Mouse (Mus musculus): Measurements from ENCODE around the gene Krt77. TPM values are rescaled to one million over a fixed set of nuclear protein-coding genes. Genes with fewer than 3 reads are reported as not detected.

Gene Krt77
- polyA plus RNA-seq, 1 experiment: 2.7 TPM

DNA sequence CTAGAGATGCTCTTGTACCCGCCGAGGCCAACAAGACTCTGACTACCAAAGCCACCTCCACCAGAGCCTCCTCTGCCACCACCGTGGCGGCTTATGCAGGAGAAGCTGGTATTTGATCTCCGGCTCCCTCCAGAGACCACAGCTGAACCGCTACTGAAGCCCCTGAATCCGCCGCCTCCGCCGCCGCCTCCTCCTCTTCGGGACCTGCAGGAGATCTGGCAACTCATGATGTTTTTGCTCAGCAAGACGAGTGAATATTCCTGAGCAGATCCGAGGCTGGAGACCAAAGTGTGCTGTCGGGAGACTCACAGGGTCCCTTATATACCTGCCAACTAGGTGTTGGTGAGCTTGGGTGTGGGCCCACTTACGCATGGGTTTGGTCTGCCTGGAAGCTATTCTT, 51.6 kb downstream of the Krt77 start, which contains the start of gene Krt2:
Krt2 (minus strand) TSS at position 295 of the 400 bp plus-strand sequence.
- H3K27me3 ChIP-seq (ENCODE audit: control insufficient read depth, insufficient read depth, low read length): no peaks in the 10 kb centered on the region
- DNase-seq: no peak
- H3K27ac ChIP-seq (ENCODE audit: control insufficient read depth, insufficient read depth, low read length): no peak within 1 kb of the TSS
- H3K4me3 ChIP-seq (ENCODE audit: control insufficient read depth, insufficient read depth, low read length): no peak within 1 kb of the TSS
- no peaks in the 10 kb centered on the region for H3K36me3 ChIP-seq (ENCODE audit: control insufficient read depth, insufficient read depth, low read length)
- H3K4me1 ChIP-seq (replicated peaks; ENCODE audit: control insufficient read depth, insufficient read depth, low read length): no peaks in the 10 kb centered on the region
- no peak for TF ChIP-seq POLR2A (IDR thresholded peaks at IDR 0.05; ENCODE audit: control insufficient read depth, extremely low read depth, insufficient read depth, low read length, poor library complexity)
- TF ChIP-seq CTCF (IDR thresholded peaks at IDR 0.05; ENCODE audit: borderline replicate concordance, control insufficient read depth, extremely low read depth, insufficient read depth, low read length, poor library complexity): no peak
- 84% methylated on average over 16 of the region's 16 CpGs for WGBS

Other genes with a start within 250 kb of the Krt77 start
- gene Gm5414, start 241.5 kb downstream of the Krt77 start, polyA plus RNA-seq (2012; rRNA removed): not detected in 2 replicates
- not detected in 2 replicates for gene Gm5478, start 222.3 kb downstream of the Krt77 start, polyA plus RNA-seq (2012; rRNA removed)
- gene Krt6b, start 189.4 kb downstream of the Krt77 start, polyA plus RNA-seq (2012; rRNA removed): 0.68 and 1.1 TPM in 2 replicates
- 2.3 and 2.4 TPM in 2 replicates for gene Krt6a, start 175.4 kb downstream of the Krt77 start, polyA plus RNA-seq (2012; rRNA removed)
- gene Krt5, start 156.8 kb downstream of the Krt77 start, polyA plus RNA-seq (2012; rRNA removed): 154 and 184 TPM in 2 replicates
- 1.5 and 2.0 TPM in 2 replicates for gene Krt71, start 126.6 kb downstream of the Krt77 start, polyA plus RNA-seq (2012; rRNA removed)
- gene Krt72, start 83.2 kb downstream of the Krt77 start, polyA plus RNA-seq (2012; rRNA removed): 0.08 and 0.34 TPM in 2 replicates
- 0.56 and 0.61 TPM in 2 replicates for gene Krt73, start 67.4 kb downstream of the Krt77 start, polyA plus RNA-seq (2012; rRNA removed)
- 0.16 TPM in 1 of 2 replicates, not detected in the other for gene Krt2, start 51.5 kb downstream of the Krt77 start, polyA plus RNA-seq (2012; rRNA removed)
- 1.1 and 1.7 TPM in 2 replicates for gene Krt1, start 18.9 kb downstream of the Krt77 start, polyA plus RNA-seq (2012; rRNA removed)
- 0.93 and 1.3 TPM in 2 replicates for gene Krt76, start 23.2 kb upstream of the Krt77 start, polyA plus RNA-seq (2012; rRNA removed)
- 1.1 TPM in 2 replicates for gene Krt4, start 55.0 kb upstream of the Krt77 start, polyA plus RNA-seq (2012; rRNA removed)
- 1.7 and 1.8 TPM in 2 replicates for gene Krt79, start 70.6 kb upstream of the Krt77 start, polyA plus RNA-seq (2012; rRNA removed)
- 0.82 and 0.94 TPM in 2 replicates for gene Krt78, start 84.6 kb upstream of the Krt77 start, polyA plus RNA-seq (2012; rRNA removed)
- gene Krt8, start 134.8 kb upstream of the Krt77 start, polyA plus RNA-seq (2012; rRNA removed): 220 and 270 TPM in 2 replicates
- gene Krt18, start 158.5 kb upstream of the Krt77 start, polyA plus RNA-seq (2012; rRNA removed): 197 and 219 TPM in 2 replicates
- 99.3 and 108 TPM in 2 replicates for gene Eif4b, start 204.1 kb upstream of the Krt77 start, polyA plus RNA-seq (2012; rRNA removed)
- 15.9 and 26.4 TPM in 2 replicates for gene Tns2, start 230.7 kb upstream of the Krt77 start, polyA plus RNA-seq (2012; rRNA removed)